Mouse (Mus musculus) midbrain, postnatal 0 days (tissue): ENCODE results near the gene Vps4a. TPM values are rescaled to one million over a fixed set of nuclear protein-coding genes. Genes with fewer than 3 reads are reported as not detected.
"Not testable (repeated sequence)": the region's sequence is repeated elsewhere in the genome, so short reads cannot be mapped to it uniquely, and the experiment has no call there.

Source experiments
- ATAC-seq: fragments of 200-750 bp; cut with Nextera tagmentation; 2 replicates; pipeline ENCODE4 v1.8.0; 2017; ENCODE audit warnings: moderate number of reproducible peaks, mild to moderate bottlenecking, moderate TSS enrichment, moderate library complexity; ENCODE audit not compliant: low FRiP score
- DNase-seq: peaks from one replicate; pipeline ENCODE4 v3.0.0-alpha.2; 2015; ENCODE audit warnings: low spot score
- H3K27ac ChIP-seq: fragments of 300-500 bp; sonication (generic); 2 replicates; pipeline ENCODE4 v1.5.1; 2014; ENCODE audit warnings: low read depth, mild to moderate bottlenecking, low read length, mixed read lengths
- H3K27me3 ChIP-seq: fragments of 300-500 bp; sonication (generic); 2 replicates; pipeline ENCODE4 v1.6.1; 2014; ENCODE audit warnings: low read length, control low read depth, mixed read lengths; ENCODE audit not compliant: insufficient read depth
- H3K36me3 ChIP-seq: fragments of 300-500 bp; sonication (generic); 2 replicates; pipeline ENCODE4 v1.6.1; 2014; ENCODE audit warnings: low read length, control low read depth, mixed read lengths; ENCODE audit not compliant: insufficient read depth
- H3K4me1 ChIP-seq: fragments of 300-500 bp; sonication (generic); 2 replicates; pipeline ENCODE4 v1.6.1; 2014; ENCODE audit warnings: mild to moderate bottlenecking, control low read depth, antibody characterized with exemption, low read length, mixed read lengths; ENCODE audit not compliant: insufficient read depth
- H3K4me2 ChIP-seq: fragments of 300-500 bp; sonication (generic); 2 replicates; pipeline ENCODE4 v1.6.1; 2014; ENCODE audit warnings: low read depth, mild to moderate bottlenecking, low read length, mixed read lengths; ENCODE audit not compliant: poor library complexity, severe bottlenecking
- H3K4me3 ChIP-seq: fragments of 300-500 bp; sonication (generic); 2 replicates; pipeline ENCODE4 v1.5.1; 2014; ENCODE audit warnings: low read depth, mild to moderate bottlenecking, low read length, moderate library complexity
- H3K9ac ChIP-seq: fragments of 300-500 bp; sonication (generic); replicated peaks from 2 replicates; pipeline ENCODE4 v1.6.1; 2014; ENCODE audit warnings: mild to moderate bottlenecking, low read length, moderate library complexity, mixed read lengths; ENCODE audit not compliant: poor library complexity, severe bottlenecking
- H3K9me3 ChIP-seq: fragments of 300-500 bp; sonication (generic); 2 replicates; pipeline ENCODE4 v1.6.1; 2016; ENCODE audit warnings: low read length, control low read depth
- CTCF ChIP-seq: IDR thresholded peaks from 2 replicates; pipeline ENCODE4 v1.5.1; 2016; ENCODE audit warnings: antibody characterized with exemption, mild to moderate bottlenecking
- WGBS: fragments of 180-500 bp; shearing (Covaris S2); extraction: QIAGEN DNeasy Blood & Tissue Kit; methylation state at CpG from one replicate; pipeline ENCODE4 v1.1.7; 2014; 5-methylcytosine and 5-hydroxymethylcytosine counted together
- polyA plus RNA-seq: library from polyadenylated mRNA; unstranded; fragments of >200 nt; fragmentation: Nextera tagmentation; extraction: Ambion mirVana; gene quantifications from 2 replicates; pipeline ENCODE4 v1.2.1, GENCODE M21; 2015
- total RNA-seq: library from RNA; depleted of rRNA; stranded (reverse); fragments of >200 nt; gene quantifications from 2 replicates; pipeline ENCODE4 v1.2.3, GENCODE M21; 2014; rRNA removed

Gene Vps4a
- total RNA-seq (111 and 118 TPM in 2 replicates), polyA plus RNA-seq (166 and 171 TPM in 2 replicates)

- Histone ChIP-seq H3K9ac (peak within 1 kb of the TSS; percentile 95), H3K36me3 (0 out of 2 replicates have a peak, but pooled peaks cover 2% of the 10 kb centered on the region), H3K4me1 (peaks cover 7% of the 10 kb centered on the region), H3K4me2 (peak within 1 kb of the TSS; percentile 73), H3K9me3 (no peaks in the 10 kb centered on the region), H3K27me3 (no peaks in the 10 kb centered on the region), H3K27ac (peak within 1 kb of the TSS; percentile 73), H3K4me3 (peak within 1 kb of the TSS; percentile 98)
- ATAC-seq (peak; percentile 96), DNase-seq (peak; percentile 94)
- TF ChIP-seq CTCF = peak; percentile 88
- 4% methylated on average over 63 of the region's 66 CpGs for WGBS
Observed at GRCm38 (mm10) chr8:107030650-107031576, at the start of gene Vps4a. TSS of gene Vps4a (plus strand) at chr8:107031222.

- ATAC-seq = no peak
- Histone ChIP-seq H3K4me3 (no peak overlapping the region), H3K9me3 (no peaks in the 10 kb centered on the region), H3K36me3 (no peaks in the 10 kb centered on the region; the same call in 1 of the 2 replicates), H3K4me1 (no peaks in the 10 kb centered on the region), H3K27ac (no peak overlapping the region), H3K27me3 (no peaks in the 10 kb centered on the region), H3K4me2 (no peak overlapping the region), H3K9ac (no peak overlapping the region)
- DNase-seq = peak; percentile 63
- no peak for TF ChIP-seq CTCF
- WGBS = 60% methylated on average over 9 of the region's 9 CpGs
Observed at GRCm38 (mm10) chr8:106985404-106985821, 45.6 kb upstream of the Vps4a start.

GRCm38 (mm10) chr8:106985951-106986350 is 45.1 kb upstream of the Vps4a start:
- DNase-seq (no peak), ATAC-seq (no peak)
- no peaks in the 10 kb centered on the region for H3K9me3 ChIP-seq
- H3K9ac ChIP-seq = no peak overlapping the region
- H3K27me3 ChIP-seq = no peaks in the 10 kb centered on the region
- H3K27ac ChIP-seq = no peak overlapping the region
- H3K4me2 ChIP-seq = no peak overlapping the region
- no peak overlapping the region for H3K4me3 ChIP-seq
- peaks cover under 1% of the 10 kb centered on the region; the same call in 1 of the 2 replicates for H3K36me3 ChIP-seq
- no peaks in the 10 kb centered on the region for H3K4me1 ChIP-seq
- no peak for TF ChIP-seq CTCF

GRCm38 (mm10) chr8:106987557-106987956 is 43.5 kb upstream of the Vps4a start:
- ATAC-seq = no peak
- TF ChIP-seq CTCF = no peak
- no peaks in the 10 kb centered on the region for H3K4me1 ChIP-seq

GRCm38 (mm10) chr8:106991393-106991792 is 39.6 kb upstream of the Vps4a start:
- Histone ChIP-seq H3K4me2 (no peak overlapping the region), H3K9me3 (no peaks in the 10 kb centered on the region), H3K36me3 (peaks cover 7% of the 10 kb centered on the region; the same call in 1 of the 2 replicates), H3K9ac (no peak overlapping the region), H3K27me3 (no peaks in the 10 kb centered on the region), H3K27ac (no peak overlapping the region), H3K4me3 (no peak overlapping the region), H3K4me1 (no peaks in the 10 kb centered on the region)
- no peak for DNase-seq
- TF ChIP-seq CTCF = no peak
- ATAC-seq = no peak
- WGBS = 96% methylated on average over 7 of the region's 7 CpGs

More at GRCm38 (mm10) chr8:106987557-106987956, 43.5 kb upstream of the Vps4a start:
- Histone ChIP-seq H3K36me3 (peaks cover 7% of the 10 kb centered on the region), H3K27me3 (no peaks in the 10 kb centered on the region), H3K4me2 (no peak overlapping the region), H3K27ac (no peak overlapping the region), H3K9ac (no peak overlapping the region), H3K9me3 (no peaks in the 10 kb centered on the region), H3K4me3 (no peak overlapping the region)
- no peak for DNase-seq

GRCm38 (mm10) chr8:106996339-106996738 is 34.7 kb upstream of the Vps4a start:
- not testable (repeated sequence) for H3K9ac ChIP-seq, H3K9me3 ChIP-seq, H3K4me1 ChIP-seq, H3K27me3 ChIP-seq, H3K4me2 ChIP-seq, H3K27ac ChIP-seq, H3K4me3 ChIP-seq, ATAC-seq, DNase-seq, H3K36me3 ChIP-seq
- 88% methylated on average over 4 of the region's 4 CpGs for WGBS
- TF ChIP-seq CTCF = peak; percentile 37
